Mouse (Mus musculus) intestine, embryonic 14.5 days (tissue): ENCODE results near the gene Tnfrsf14. TPM values are rescaled to one million over a fixed set of nuclear protein-coding genes. Genes with fewer than 3 reads are reported as not detected.

Source experiments
- ATAC-seq: fragments of 200-750 bp; cut with Nextera tagmentation; replicated peaks from 2 replicates; pipeline ENCODE4 v1.8.0; 2017; ENCODE audit warnings: low read depth, moderate number of reproducible peaks, moderate TSS enrichment, moderate library complexity; ENCODE audit not compliant: low FRiP score, low TSS enrichment
- DNase-seq: peaks from one replicate; pipeline ENCODE4 v3.0.0-alpha.2; 2018; ENCODE audit warnings: low spot score
- H3K27ac ChIP-seq: fragments of 300-500 bp; sonication (generic); 2 replicates; pipeline ENCODE4 v1.5.1; 2014; ENCODE audit warnings: low read depth, mild to moderate bottlenecking, control low read depth
- H3K27me3 ChIP-seq: fragments of 300-500 bp; sonication (generic); replicated peaks from 2 replicates; pipeline ENCODE4 v1.6.1; 2014; ENCODE audit warnings: low read length, control low read depth; ENCODE audit not compliant: control insufficient read depth, insufficient read depth
- H3K36me3 ChIP-seq: fragments of 300-500 bp; sonication (generic); 2 replicates; pipeline ENCODE4 v1.6.1; 2014; ENCODE audit warnings: low read length, control low read depth; ENCODE audit not compliant: control insufficient read depth, insufficient read depth
- H3K4me1 ChIP-seq: fragments of 300-500 bp; sonication (generic); replicated peaks from 2 replicates; pipeline ENCODE4 v1.6.1; 2014; ENCODE audit warnings: low read length, control low read depth, mixed read lengths; ENCODE audit not compliant: control insufficient read depth, insufficient read depth
- H3K4me2 ChIP-seq: fragments of 300-500 bp; sonication (generic); 2 replicates; pipeline ENCODE4 v1.6.1; 2014; ENCODE audit warnings: low read length
- H3K4me3 ChIP-seq: fragments of 300-500 bp; sonication (generic); 2 replicates; pipeline ENCODE4 v1.5.1; 2014; ENCODE audit warnings: low read depth, low read length, control low read depth, mixed read lengths
- H3K9ac ChIP-seq: fragments of 300-500 bp; sonication (generic); 2 replicates; pipeline ENCODE4 v1.6.1; 2014; ENCODE audit warnings: mild to moderate bottlenecking, low read length
- H3K9me3 ChIP-seq: fragments of 300-500 bp; sonication (generic); 2 replicates; pipeline ENCODE4 v1.6.1; 2016; ENCODE audit warnings: low read length, control low read depth; ENCODE audit not compliant: control insufficient read depth
- WGBS: fragments of 180-500 bp; shearing (Covaris S2); extraction: QIAGEN DNeasy Blood & Tissue Kit; methylation state at CpG from one replicate; pipeline ENCODE4 v1.1.7; 2014; 5-methylcytosine and 5-hydroxymethylcytosine counted together
- polyA plus RNA-seq: library from polyadenylated mRNA; unstranded; fragments of >200 nt; fragmentation: Nextera tagmentation; extraction: Ambion mirVana; gene quantifications from 2 replicates; pipeline ENCODE4 v1.2.1, GENCODE M21; 2014

Tnfrsf14 gene
- polyA plus RNA-seq, 1 experiment from 2014 or later = 1.5 TPM

DNA sequence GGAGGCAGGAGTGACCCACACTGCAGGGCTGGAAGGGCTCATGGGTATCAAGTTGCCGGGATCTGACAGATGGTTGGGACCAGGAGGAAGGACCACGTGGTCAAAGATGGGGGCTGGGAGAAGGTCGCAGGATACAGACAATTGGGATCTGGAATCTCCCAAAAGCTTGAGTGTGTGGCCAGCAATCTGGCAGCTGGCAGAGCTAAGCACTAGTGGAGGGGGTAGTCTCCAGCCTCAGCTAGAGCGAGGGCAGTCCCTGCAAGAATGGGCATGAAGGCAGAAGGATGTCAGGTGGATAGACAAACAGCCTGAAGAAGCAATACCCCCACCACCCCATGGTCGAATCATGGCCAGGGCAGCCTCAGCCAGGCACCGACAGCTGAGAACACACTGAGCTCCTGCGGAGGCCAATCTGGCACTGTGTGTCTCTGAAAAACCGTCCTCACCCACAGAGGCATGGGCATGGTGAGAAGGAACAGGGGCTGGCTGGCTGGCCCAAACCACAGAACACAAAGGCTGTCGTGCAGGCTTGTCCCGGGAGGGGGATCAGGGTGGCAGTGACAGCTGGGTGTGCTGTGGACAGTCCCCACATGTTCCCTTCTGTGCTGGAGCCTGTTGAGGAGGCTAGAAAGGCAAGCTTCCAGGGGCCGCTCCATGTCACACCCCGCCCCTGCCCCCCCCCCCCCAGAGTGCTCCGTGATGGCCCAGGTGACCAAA is 41.3 kb downstream of the Tnfrsf14 start:
- H3K4me3 ChIP-seq = no peak overlapping the region

DNA sequence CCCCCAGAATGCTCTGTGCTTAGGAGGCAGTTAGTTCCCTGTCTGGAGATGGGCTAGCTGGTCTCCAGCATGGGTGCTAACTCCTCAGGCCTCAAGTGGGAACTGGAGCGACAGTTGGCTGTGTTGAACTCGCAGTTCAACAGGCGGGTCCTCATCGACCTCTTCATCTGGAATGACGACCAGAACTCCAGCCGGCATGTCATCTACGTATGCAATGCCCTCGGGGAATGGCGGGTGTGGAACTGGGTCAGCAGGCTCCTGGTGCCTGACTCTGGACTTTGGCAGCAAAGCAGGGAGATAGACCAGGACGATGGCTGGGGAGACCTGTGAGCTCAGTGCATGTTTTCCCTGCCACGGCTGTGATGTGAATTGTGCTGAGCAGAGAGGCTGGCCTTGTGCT is 42.9 kb downstream of the Tnfrsf14 start:
- no peak overlapping the region for H3K9ac ChIP-seq
- H3K4me1 ChIP-seq = no peaks in the 10 kb centered on the region; the same call in 1 of the 2 replicates
- H3K4me2 ChIP-seq = no peak overlapping the region
- WGBS = 81% methylated on average over 11 of the region's 11 CpGs
- no peaks in the 10 kb centered on the region for H3K36me3 ChIP-seq
- no peaks in the 10 kb centered on the region for H3K9me3 ChIP-seq
- H3K4me3 ChIP-seq = no peak overlapping the region
- no peak for DNase-seq
- ATAC-seq = no peak
- no peaks in the 10 kb centered on the region for H3K27me3 ChIP-seq
- H3K27ac ChIP-seq = no peak overlapping the region

More for the DNA sequence above, 41.3 kb downstream of the Tnfrsf14 start:
- no peaks in the 10 kb centered on the region for H3K36me3 ChIP-seq
- H3K9ac ChIP-seq = no peak overlapping the region
- H3K27ac ChIP-seq = no peak overlapping the region
- H3K27me3 ChIP-seq = no peaks in the 10 kb centered on the region
- H3K4me2 ChIP-seq = no peak overlapping the region
- DNase-seq (no peak), ATAC-seq (no peak)
- H3K9me3 ChIP-seq = no peaks in the 10 kb centered on the region
- no peaks in the 10 kb centered on the region; the same call in 1 of the 2 replicates for H3K4me1 ChIP-seq
- 64% methylated on average over 13 of the region's 13 CpGs for WGBS

DNA sequence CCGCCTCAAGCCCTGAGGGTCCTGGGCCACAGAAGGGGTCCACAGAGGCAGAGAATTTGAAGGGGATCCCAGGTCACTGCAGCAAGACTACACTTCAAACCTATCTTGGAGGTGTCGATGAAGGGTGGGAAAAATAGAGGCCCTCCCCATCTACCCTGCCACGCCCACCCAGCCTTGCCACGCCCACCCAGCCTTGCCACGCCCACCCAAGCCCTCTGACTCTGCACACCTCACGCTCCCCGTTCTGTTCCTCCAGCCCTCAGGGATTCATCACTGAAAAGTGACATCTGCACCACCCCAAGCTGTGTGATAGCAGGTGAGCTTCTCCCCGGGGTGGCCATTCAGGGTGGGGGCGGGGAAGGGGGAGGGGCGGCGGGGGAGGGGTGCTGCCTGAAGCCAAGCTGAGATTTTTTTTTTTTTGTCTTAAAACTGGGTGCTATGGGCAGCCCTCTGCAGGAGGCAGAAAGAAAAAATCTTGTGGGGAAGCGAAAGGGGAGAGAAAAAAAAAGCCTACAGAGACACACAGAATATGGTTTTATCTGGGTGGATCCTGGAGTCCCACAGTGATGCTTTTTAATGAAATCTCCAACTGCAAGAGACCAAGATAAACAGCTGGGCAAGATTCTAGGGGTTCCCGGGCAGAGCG is 46.2 kb downstream of the Tnfrsf14 start:
- DNase-seq = no peak
- Histone ChIP-seq H3K27me3 (no peaks in the 10 kb centered on the region), H3K9me3 (no peaks in the 10 kb centered on the region), H3K27ac (no peak overlapping the region), H3K9ac (no peak overlapping the region), H3K4me1 (no peaks in the 10 kb centered on the region; the same call in 1 of the 2 replicates), H3K4me3 (no peak overlapping the region), H3K4me2 (no peak overlapping the region), H3K36me3 (no peaks in the 10 kb centered on the region)
- ATAC-seq = no peak
- 21% methylated on average over 14 of the region's 14 CpGs for WGBS

DNA sequence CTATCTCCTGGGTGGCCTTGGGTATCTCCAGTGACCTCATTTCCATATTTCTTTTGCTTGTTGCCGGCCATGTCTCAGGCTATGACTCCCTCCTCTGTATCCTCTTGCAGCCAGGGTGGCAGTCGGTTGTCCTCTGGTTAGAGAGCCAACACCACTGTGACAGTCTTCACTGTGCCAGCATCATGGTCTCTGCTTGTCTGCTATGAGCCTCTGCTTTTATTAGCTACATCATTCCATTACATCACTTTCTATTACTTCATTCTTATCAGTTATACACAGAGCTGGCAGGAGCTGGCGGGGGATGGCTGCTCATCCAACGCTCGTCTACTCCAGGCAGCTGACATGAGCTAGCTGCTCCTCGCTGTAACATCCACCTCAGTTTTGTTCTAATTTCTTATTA is 47.6 kb downstream of the Tnfrsf14 start:
- no peak for ATAC-seq
- 70% methylated on average over 6 of the region's 6 CpGs for WGBS
- H3K4me1 ChIP-seq = no peaks in the 10 kb centered on the region; the same call in 1 of the 2 replicates
- no peak overlapping the region for H3K27ac ChIP-seq
- DNase-seq = no peak
- no peak overlapping the region for H3K4me2 ChIP-seq
- H3K9me3 ChIP-seq = no peaks in the 10 kb centered on the region
- no peak overlapping the region for H3K4me3 ChIP-seq
- H3K36me3 ChIP-seq = no peaks in the 10 kb centered on the region
- H3K27me3 ChIP-seq = 0 out of 2 replicates have a peak, but pooled peaks cover 2% of the 10 kb centered on the region
- no peak overlapping the region for H3K9ac ChIP-seq

DNA sequence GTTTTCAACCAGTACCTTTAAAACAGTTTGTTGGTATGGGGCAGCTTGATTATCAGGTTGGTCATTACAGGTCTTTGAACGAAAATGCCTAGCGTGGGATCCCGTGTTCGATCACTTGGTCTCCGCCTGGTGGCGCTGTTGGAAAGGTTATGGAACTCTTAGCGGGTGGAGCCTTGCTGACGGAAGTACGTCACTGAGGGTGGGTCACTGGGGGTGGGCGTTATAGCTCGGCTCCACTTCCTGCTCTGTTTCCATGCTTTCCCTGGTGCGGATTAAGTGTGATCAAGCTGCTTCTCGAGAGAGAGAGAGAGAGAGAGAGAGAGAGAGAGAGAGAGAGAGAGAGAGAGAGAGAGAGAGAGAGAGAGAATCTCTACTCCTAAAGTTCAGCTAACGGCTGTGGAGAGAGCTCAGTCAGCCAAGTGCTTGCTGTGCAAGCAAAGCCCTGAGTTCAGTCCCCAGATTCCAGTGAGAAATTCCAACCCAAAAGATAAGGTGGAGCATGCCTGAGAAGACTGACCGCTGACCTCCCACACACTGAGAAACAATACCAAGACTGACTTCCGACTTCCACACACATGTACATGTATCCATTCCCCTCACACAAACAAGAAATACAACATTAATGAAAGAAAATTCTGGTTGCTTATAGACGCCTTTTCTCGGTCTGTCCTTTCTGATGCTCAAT is 50.4 kb downstream of the Tnfrsf14 start:
- H3K9me3 ChIP-seq = no peaks in the 10 kb centered on the region
- H3K4me3 ChIP-seq = peak overlapping the region; percentile 32
- H3K36me3 ChIP-seq = no peaks in the 10 kb centered on the region
- DNase-seq = peak; percentile 98
- H3K9ac ChIP-seq = peak overlapping the region; percentile 33; the same call in 1 of the 2 replicates
- peak; percentile 97 for ATAC-seq
- H3K27ac ChIP-seq = peak overlapping the region; percentile 70
- peak overlapping the region; percentile 56 for H3K4me2 ChIP-seq
- no peaks in the 10 kb centered on the region; the same call in 1 of the 2 replicates for H3K4me1 ChIP-seq
- H3K27me3 ChIP-seq = 0 out of 2 replicates have a peak, but pooled peaks cover 2% of the 10 kb centered on the region
- WGBS = 9% methylated on average over 18 of the region's 18 CpGs

DNA sequence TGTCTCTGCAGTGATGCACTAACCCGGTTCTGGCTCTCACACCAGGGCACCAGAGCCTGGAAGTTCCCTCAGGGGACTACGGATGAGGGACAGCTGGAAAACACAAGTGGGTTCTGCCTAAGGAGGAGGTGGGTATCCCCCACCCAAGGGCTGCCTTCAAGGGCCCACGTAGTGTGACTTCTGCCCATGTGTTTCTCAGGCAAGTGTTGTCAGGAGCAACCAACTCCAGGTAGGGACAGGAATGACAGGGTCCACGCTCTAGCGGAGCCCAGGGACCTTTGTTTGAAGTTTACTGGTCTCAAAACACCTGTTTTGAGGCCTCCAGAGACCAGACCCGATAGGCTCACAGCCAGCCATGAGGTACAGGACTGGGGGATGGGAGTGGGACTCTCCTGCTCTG is 55.2 kb downstream of the Tnfrsf14 start:
- ATAC-seq (no peak), DNase-seq (no peak)
- Histone ChIP-seq H3K4me1 (no peaks in the 10 kb centered on the region), H3K4me3 (no peak overlapping the region), H3K9me3 (no peaks in the 10 kb centered on the region), H3K27ac (no peak overlapping the region), H3K36me3 (no peaks in the 10 kb centered on the region), H3K4me2 (no peak overlapping the region), H3K9ac (no peak overlapping the region), H3K27me3 (0 out of 2 replicates have a peak, but pooled peaks cover 2% of the 10 kb centered on the region)
- 72% methylated on average over 6 of the region's 6 CpGs for WGBS

Other genes with a start within 250 kb of the Tnfrsf14 start
- gene Ttc34, start 91.1 kb downstream of the Tnfrsf14 start, polyA plus RNA-seq = 0.12 and 0.30 TPM in 2 replicates
- gene Mmel1, start 59.0 kb downstream of the Tnfrsf14 start, polyA plus RNA-seq = not detected in 2 replicates
- gene Fam213b, start 29.4 kb downstream of the Tnfrsf14 start, polyA plus RNA-seq = 37.1 and 39.8 TPM in 2 replicates
- 1.8 and 2.3 TPM in 2 replicates for gene Hes5, start 32.4 kb upstream of the Tnfrsf14 start, polyA plus RNA-seq
- gene Pank4, start 35.6 kb upstream of the Tnfrsf14 start, polyA plus RNA-seq = 45.4 and 46.7 TPM in 2 replicates
- gene Plch2, start 128.2 kb upstream of the Tnfrsf14 start, polyA plus RNA-seq = 12.8 and 13.3 TPM in 2 replicates
- 6.5 and 8.9 TPM in 2 replicates for gene Pex10, start 138.5 kb upstream of the Tnfrsf14 start, polyA plus RNA-seq
- 188 and 191 TPM in 2 replicates for gene Rer1, start 157.8 kb upstream of the Tnfrsf14 start, polyA plus RNA-seq
- 3.8 and 5.5 TPM in 2 replicates for gene Morn1, start 158.0 kb upstream of the Tnfrsf14 start, polyA plus RNA-seq